16 mouse cellular contexts compared by ENCODE assay signal in the genomic region with DNA sequence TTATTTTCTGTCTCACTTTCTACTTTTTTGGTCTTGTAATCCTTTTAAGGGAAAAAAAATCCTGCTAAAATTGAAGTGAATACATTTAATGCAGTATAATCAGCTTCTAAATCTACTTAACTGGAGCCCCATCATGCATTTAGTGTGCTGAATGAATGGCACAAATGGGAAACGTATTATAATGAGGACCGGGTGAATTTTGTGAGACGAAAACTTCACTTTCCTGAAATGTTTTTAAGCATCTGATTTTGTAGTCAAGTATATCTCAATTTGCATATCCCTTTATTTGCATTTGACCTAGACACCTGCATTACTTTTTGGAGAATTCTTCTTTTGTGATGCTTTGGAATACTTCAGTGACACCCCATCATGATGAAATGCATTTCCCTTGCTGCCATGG.
"Had no signal": no experiment of that assay in that cellular context is flagged by ENCODE, and none has a peak within 500 bp of the region (broad histone marks: within the 10 kb centered on the region; RNA-seq: fewer than 3 reads in every experiment).

No protein-coding gene starts in this region.

- H3K27ac ChIP-seq: neural tube, embryonic 13.5 days; neural tube, embryonic 15.5 days; stomach, embryonic 15.5 days; stomach, postnatal 0 days had no signal

- H3K4me1 ChIP-seq: neural tube, embryonic 13.5 days; neural tube, embryonic 15.5 days; stomach, embryonic 15.5 days had no signal

- H3K9me3 ChIP-seq: neural tube, embryonic 13.5 days; neural tube, embryonic 15.5 days; stomach, embryonic 15.5 days had no signal

- H3K36me3 ChIP-seq: neural tube, embryonic 13.5 days; neural tube, embryonic 15.5 days; stomach, embryonic 15.5 days had no signal

- H3K4me2 ChIP-seq: neural tube, embryonic 13.5 days; neural tube, embryonic 15.5 days; stomach, embryonic 15.5 days had no signal

- H3K4me3 ChIP-seq: neural tube, embryonic 13.5 days; neural tube, embryonic 15.5 days; stomach, embryonic 15.5 days had no signal

- DNase-seq: retina, postnatal 1 day; right cerebral cortex, adult 18-20 months; right cerebral cortex, postnatal 14 days; right cerebral cortex, postnatal 25 days; right cerebral cortex, postnatal 4 days; spleen, adult 18-20 months; thymus, adult 18-20 months; thymus, adult 2 months; thymus, postnatal 14 days; thymus, postnatal 25 days; thymus, postnatal 36 days; thymus, postnatal 4 days had no signal

- H3K27me3 ChIP-seq: neural tube, embryonic 13.5 days; neural tube, embryonic 15.5 days; stomach, embryonic 15.5 days had no signal

- H3K9ac ChIP-seq: neural tube, embryonic 13.5 days; neural tube, embryonic 15.5 days; stomach, embryonic 15.5 days had no signal
